Mouse (Mus musculus): Measurements from ENCODE around the gene Gm5741. TPM values are rescaled to one million over a fixed set of nuclear protein-coding genes. Genes with fewer than 3 reads are reported as not detected.
A peak's percentile ranks its signal among the peaks of the same experiment; 100 is the strongest.

The Gm5741 gene
- polyA plus RNA-seq, 1 experiment from 2014 or later = 0.62 TPM

DNA sequence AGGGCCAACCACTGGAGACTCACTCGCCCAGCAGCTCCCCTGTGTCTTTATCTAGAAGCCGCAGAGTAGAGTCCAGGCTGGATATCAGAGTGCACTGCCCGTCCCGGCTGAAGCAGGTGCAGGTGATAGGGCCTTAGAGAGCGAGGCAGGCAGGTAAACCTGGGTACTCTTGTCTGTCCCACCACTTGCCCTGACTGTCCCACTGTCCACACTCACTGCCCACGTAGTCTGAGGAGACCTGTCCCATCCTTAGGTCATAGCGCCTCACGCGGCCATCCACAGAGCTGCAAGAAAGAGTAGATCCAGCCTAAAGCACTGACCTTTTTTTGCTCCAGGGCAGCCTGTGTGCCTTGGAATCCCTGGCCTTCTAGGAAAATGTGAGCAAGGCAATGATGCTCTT lies 8.2 kb upstream of the Gm5741 start:
- H3K27ac ChIP-seq (ENCODE audit: low read length) = no peak overlapping the region
- WGBS = 81% methylated on average over 9 of the region's 9 CpGs
- no peak overlapping the region for H3K4me3 ChIP-seq (ENCODE audit: low read length)
- H3K9ac ChIP-seq (replicated peaks; ENCODE audit: low read length) = no peak overlapping the region
- H3K9me3 ChIP-seq (ENCODE audit: low read length) = no peaks in the 10 kb centered on the region
- H3K27me3 ChIP-seq (ENCODE audit: insufficient read depth, low read length) = no peaks in the 10 kb centered on the region
- H3K4me2 ChIP-seq (replicated peaks; ENCODE audit: low read depth, low read length) = no peak overlapping the region
- peaks cover 10% of the 10 kb centered on the region for H3K4me1 ChIP-seq (ENCODE audit: insufficient read depth, low read length)
- ATAC-seq (ENCODE audit: low FRiP score, low TSS enrichment) = no peak
- peaks cover 39% of the 10 kb centered on the region for H3K36me3 ChIP-seq (ENCODE audit: insufficient read depth, low read length)

GRCm38 (mm10) chr8:85074617-85075016 lies 6.8 kb upstream of the Gm5741 start:
- Histone ChIP-seq H3K9ac (replicated peaks; ENCODE audit: low read length) (no peak overlapping the region), H3K27me3 (ENCODE audit: insufficient read depth, low read length) (no peaks in the 10 kb centered on the region), H3K27ac (ENCODE audit: low read length) (no peak overlapping the region), H3K4me3 (ENCODE audit: low read length) (no peak overlapping the region), H3K9me3 (ENCODE audit: low read length) (no peaks in the 10 kb centered on the region), H3K4me2 (replicated peaks; ENCODE audit: low read depth, low read length) (no peak overlapping the region), H3K36me3 (ENCODE audit: insufficient read depth, low read length) (peaks cover 39% of the 10 kb centered on the region), H3K4me1 (ENCODE audit: insufficient read depth, low read length) (peaks cover 13% of the 10 kb centered on the region)
- ATAC-seq (ENCODE audit: low FRiP score, low TSS enrichment) = no peak
- 85% methylated on average over 10 of the region's 10 CpGs for WGBS

- no peak for ATAC-seq (ENCODE audit: low FRiP score, low TSS enrichment)
- H3K4me1 ChIP-seq (ENCODE audit: insufficient read depth, low read length) = peaks cover 11% of the 10 kb centered on the region
- H3K9ac ChIP-seq (replicated peaks; ENCODE audit: low read length) = no peak overlapping the region
- no peak overlapping the region for H3K4me2 ChIP-seq (replicated peaks; ENCODE audit: low read depth, low read length)
- WGBS = 78% methylated on average over 10 of the region's 10 CpGs
- peaks cover 39% of the 10 kb centered on the region for H3K36me3 ChIP-seq (ENCODE audit: insufficient read depth, low read length)
- no peaks in the 10 kb centered on the region for H3K27me3 ChIP-seq (ENCODE audit: insufficient read depth, low read length)
- no peak overlapping the region for H3K27ac ChIP-seq (ENCODE audit: low read length)
- no peaks in the 10 kb centered on the region for H3K9me3 ChIP-seq (ENCODE audit: low read length)
- H3K4me3 ChIP-seq (ENCODE audit: low read length) = no peak overlapping the region
Observed at GRCm38 (mm10) chr8:85074167-85074566, 6.4 kb upstream of the Gm5741 start.

DNA sequence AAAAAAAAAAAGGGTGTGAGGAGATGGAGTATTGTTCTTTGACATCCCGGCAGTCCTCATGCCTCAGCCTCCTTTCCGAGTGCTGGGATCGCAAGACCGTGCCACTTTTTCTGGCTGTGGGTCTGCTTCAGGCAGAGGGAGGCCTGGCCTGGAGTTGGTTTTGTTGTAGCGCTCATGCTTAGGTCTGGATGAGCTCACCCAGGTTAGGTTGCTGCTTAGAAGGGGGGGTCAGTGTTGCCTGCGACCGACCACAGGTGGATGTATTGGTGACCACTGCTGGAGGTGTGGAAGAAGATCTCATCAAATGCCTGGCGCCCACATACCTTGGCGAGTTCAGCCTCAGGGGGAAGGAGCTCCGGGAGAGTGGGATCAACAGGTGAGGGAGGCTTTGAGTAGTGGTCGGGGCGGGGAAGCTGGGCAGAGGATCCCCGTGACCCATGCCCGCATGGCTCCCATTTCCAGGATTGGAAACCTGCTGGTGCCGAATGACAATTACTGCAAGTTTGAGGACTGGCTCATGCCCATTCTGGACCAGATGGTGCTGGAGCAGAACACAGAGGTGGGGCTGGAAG lies 5.3 kb upstream of the Gm5741 start:
- peaks cover 34% of the 10 kb centered on the region for H3K36me3 ChIP-seq (ENCODE audit: insufficient read depth, low read length)
- 0 out of 2 replicates have a peak overlapping the region, but pooled peaks have one; percentile 78 for H3K4me2 ChIP-seq (replicated peaks; ENCODE audit: low read depth, low read length)
- H3K9me3 ChIP-seq (ENCODE audit: low read length) = no peaks in the 10 kb centered on the region
- no peak for ATAC-seq (ENCODE audit: low FRiP score, low TSS enrichment)
- no peak overlapping the region for H3K4me3 ChIP-seq (ENCODE audit: low read length)
- no peak overlapping the region for H3K27ac ChIP-seq (ENCODE audit: low read length)
- H3K4me1 ChIP-seq (ENCODE audit: insufficient read depth, low read length) = peaks cover 11% of the 10 kb centered on the region
- 92% methylated on average over 15 of the region's 15 CpGs for WGBS
- H3K27me3 ChIP-seq (ENCODE audit: insufficient read depth, low read length) = no peaks in the 10 kb centered on the region
- no peak overlapping the region for H3K9ac ChIP-seq (replicated peaks; ENCODE audit: low read length)

DNA sequence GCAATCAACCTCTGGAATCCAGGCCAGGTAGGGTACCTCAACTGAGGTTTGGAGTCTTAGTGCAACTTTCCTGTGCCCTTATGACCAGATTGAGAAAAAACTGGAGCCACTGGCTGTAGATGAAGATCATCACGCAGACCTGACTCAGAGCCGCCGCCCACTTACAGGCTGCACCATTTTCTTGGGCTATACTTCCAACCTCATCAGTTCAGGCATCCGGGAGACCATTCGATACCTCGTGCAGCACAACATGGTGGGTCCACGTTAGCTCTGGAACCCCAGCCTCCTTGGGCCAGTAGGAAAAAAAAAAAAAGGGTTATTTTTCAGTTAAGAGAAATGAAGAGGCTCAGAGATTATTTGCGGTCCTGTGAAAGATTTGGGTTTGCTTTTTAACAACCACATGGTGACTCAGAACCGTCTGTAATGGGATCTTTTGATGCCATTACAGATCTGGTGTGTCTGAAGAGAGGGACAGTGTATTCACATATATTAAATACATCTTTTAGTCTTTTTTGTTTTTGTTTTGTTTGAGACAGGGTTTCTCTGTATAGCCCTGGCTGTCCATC lies 4.7 kb upstream of the Gm5741 start:
- Histone ChIP-seq H3K4me2 (replicated peaks; ENCODE audit: low read depth, low read length) (peak overlapping the region; percentile 78), H3K36me3 (ENCODE audit: insufficient read depth, low read length) (peaks cover 34% of the 10 kb centered on the region), H3K4me3 (ENCODE audit: low read length) (peak overlapping the region; percentile 93), H3K4me1 (ENCODE audit: insufficient read depth, low read length) (peaks cover 11% of the 10 kb centered on the region), H3K9me3 (ENCODE audit: low read length) (no peaks in the 10 kb centered on the region), H3K27ac (ENCODE audit: low read length) (peak overlapping the region; percentile 98), H3K27me3 (ENCODE audit: insufficient read depth, low read length) (no peaks in the 10 kb centered on the region), H3K9ac (replicated peaks; ENCODE audit: low read length) (peak overlapping the region; percentile 91)
- WGBS = 26% methylated on average over 9 of the region's 9 CpGs
- no peak for ATAC-seq (ENCODE audit: low FRiP score, low TSS enrichment)

GRCm38 (mm10) chr8:85071514-85072281 lies 3.9 kb upstream of the Gm5741 start, which contains the start of gene Dhps:
Dhps (plus strand) TSS chr8:85071757.
- ATAC-seq (ENCODE audit: low FRiP score, low TSS enrichment) = peak; percentile 91
- H3K9ac ChIP-seq (replicated peaks; ENCODE audit: low read length) = peak within 1 kb of the TSS; percentile 91
- peak within 1 kb of the TSS; percentile 98 for H3K27ac ChIP-seq (ENCODE audit: low read length)
- under 1% methylated on average over 68 of the region's 68 CpGs for WGBS
- peaks cover 11% of the 10 kb centered on the region for H3K4me1 ChIP-seq (ENCODE audit: insufficient read depth, low read length)
- H3K4me3 ChIP-seq (ENCODE audit: low read length) = peak within 1 kb of the TSS; percentile 93
- peaks cover 33% of the 10 kb centered on the region for H3K36me3 ChIP-seq (ENCODE audit: insufficient read depth, low read length)
- peak within 1 kb of the TSS; percentile 78 for H3K4me2 ChIP-seq (replicated peaks; ENCODE audit: low read depth, low read length)
- no peaks in the 10 kb centered on the region for H3K9me3 ChIP-seq (ENCODE audit: low read length)
- H3K27me3 ChIP-seq (ENCODE audit: insufficient read depth, low read length) = no peaks in the 10 kb centered on the region

- Histone ChIP-seq H3K9me3 (ENCODE audit: low read length) (no peaks in the 10 kb centered on the region), H3K27ac (ENCODE audit: low read length) (peak overlapping the region; percentile 98), H3K36me3 (ENCODE audit: insufficient read depth, low read length) (peaks cover 30% of the 10 kb centered on the region), H3K4me2 (replicated peaks; ENCODE audit: low read depth, low read length) (peak overlapping the region; percentile 78), H3K9ac (replicated peaks; ENCODE audit: low read length) (peak overlapping the region; percentile 91), H3K4me3 (ENCODE audit: low read length) (peak overlapping the region; percentile 93), H3K27me3 (ENCODE audit: insufficient read depth, low read length) (no peaks in the 10 kb centered on the region), H3K4me1 (ENCODE audit: insufficient read depth, low read length) (peaks cover 11% of the 10 kb centered on the region)
- ATAC-seq (ENCODE audit: low FRiP score, low TSS enrichment) = no peak
- 79% methylated on average over 5 of the region's 5 CpGs for WGBS
Observed at GRCm38 (mm10) chr8:85071041-85071440, 3.3 kb upstream of the Gm5741 start.

- no peak for ATAC-seq (ENCODE audit: low FRiP score, low TSS enrichment)
- Histone ChIP-seq H3K27ac (ENCODE audit: low read length) (no peak overlapping the region), H3K4me1 (ENCODE audit: insufficient read depth, low read length) (peaks cover 7% of the 10 kb centered on the region), H3K4me3 (ENCODE audit: low read length) (no peak overlapping the region), H3K9ac (replicated peaks; ENCODE audit: low read length) (no peak overlapping the region), H3K27me3 (ENCODE audit: insufficient read depth, low read length) (no peaks in the 10 kb centered on the region), H3K4me2 (replicated peaks; ENCODE audit: low read depth, low read length) (no peak overlapping the region), H3K9me3 (ENCODE audit: low read length) (no peaks in the 10 kb centered on the region), H3K36me3 (ENCODE audit: insufficient read depth, low read length) (peaks cover 9% of the 10 kb centered on the region; the same call in 1 of the 2 replicates)
- 97% methylated on average over 2 of the region's 2 CpGs for WGBS
Observed at GRCm38 (mm10) chr8:85067155-85067554, 627 bp downstream of the Gm5741 start.

- H3K27ac ChIP-seq (ENCODE audit: low read length) = no peak overlapping the region
- H3K36me3 ChIP-seq (ENCODE audit: insufficient read depth, low read length) = peaks cover 9% of the 10 kb centered on the region
- no peak overlapping the region; the same call in 1 of the 2 replicates for H3K9ac ChIP-seq (replicated peaks; ENCODE audit: low read length)
- no peak overlapping the region for H3K4me3 ChIP-seq (ENCODE audit: low read length)
- no peaks in the 10 kb centered on the region for H3K9me3 ChIP-seq (ENCODE audit: low read length)
- H3K4me2 ChIP-seq (replicated peaks; ENCODE audit: low read depth, low read length) = no peak overlapping the region
- 27% methylated on average over 2 of the region's 2 CpGs for WGBS
- peak; percentile 14; the same call in 1 of the 2 replicates for ATAC-seq (ENCODE audit: low FRiP score, low TSS enrichment)
- H3K27me3 ChIP-seq (ENCODE audit: insufficient read depth, low read length) = no peaks in the 10 kb centered on the region
- peaks cover 8% of the 10 kb centered on the region for H3K4me1 ChIP-seq (ENCODE audit: insufficient read depth, low read length)
Observed at GRCm38 (mm10) chr8:85065213-85065612, 2.6 kb downstream of the Gm5741 start.

GRCm38 (mm10) chr8:85062603-85063002 lies 5.2 kb downstream of the Gm5741 start:
- Histone ChIP-seq H3K4me2 (replicated peaks; ENCODE audit: low read depth, low read length) (no peak overlapping the region), H3K27ac (ENCODE audit: low read length) (no peak overlapping the region), H3K36me3 (ENCODE audit: insufficient read depth, low read length) (peaks cover 9% of the 10 kb centered on the region), H3K9ac (replicated peaks; ENCODE audit: low read length) (no peak overlapping the region), H3K27me3 (ENCODE audit: insufficient read depth, low read length) (no peaks in the 10 kb centered on the region), H3K9me3 (ENCODE audit: low read length) (no peaks in the 10 kb centered on the region), H3K4me1 (ENCODE audit: insufficient read depth, low read length) (peaks cover 8% of the 10 kb centered on the region), H3K4me3 (ENCODE audit: low read length) (no peak overlapping the region)
- ATAC-seq (ENCODE audit: low FRiP score, low TSS enrichment) = no peak
- 94% methylated on average over 4 of the region's 4 CpGs for WGBS

Data from kidney, embryonic 16.5 days (tissue).